Mouse (Mus musculus): ENCODE measurements around the gene Dync1i1. TPM values are rescaled to one million over a fixed set of nuclear protein-coding genes. Genes with fewer than 3 reads are reported as not detected.

Gene Dync1i1
- polyA plus RNA-seq, 1 experiment from 2014 or later = 5.2 TPM

DNA sequence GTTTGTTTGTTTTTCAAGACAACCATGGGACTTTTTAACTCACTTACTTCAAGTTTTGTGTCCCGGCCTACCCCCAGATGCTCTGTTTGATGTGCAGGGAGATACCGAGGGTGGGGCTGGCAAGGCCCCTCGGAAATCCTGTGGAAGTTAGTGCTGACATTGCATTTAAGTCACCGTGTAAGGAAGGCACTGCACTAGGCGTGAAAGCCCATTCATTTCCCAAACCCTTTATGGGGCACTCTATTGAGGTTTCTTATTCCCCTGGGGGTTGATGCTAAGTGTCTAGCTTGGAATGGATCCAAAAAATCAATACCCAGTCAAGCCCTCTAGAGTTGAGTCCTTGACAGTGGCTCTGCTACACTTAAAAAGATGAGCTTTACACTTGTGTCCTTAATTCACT lies 27.2 kb downstream of the Dync1i1 start:
- Histone ChIP-seq H3K27ac (ENCODE audit: low read depth, low read length) (no peak overlapping the region), H3K36me3 (ENCODE audit: control insufficient read depth, insufficient read depth, low read length) (no peaks in the 10 kb centered on the region), H3K4me2 (replicated peaks; ENCODE audit: low read depth, low read length) (no peak overlapping the region), H3K4me1 (ENCODE audit: control insufficient read depth, insufficient read depth, low read length) (no peaks in the 10 kb centered on the region), H3K9me3 (ENCODE audit: control insufficient read depth, low read length) (no peaks in the 10 kb centered on the region), H3K27me3 (ENCODE audit: control insufficient read depth, insufficient read depth, low read length) (no peaks in the 10 kb centered on the region), H3K9ac (ENCODE audit: low read depth, low read length) (no peak overlapping the region), H3K4me3 (ENCODE audit: low read length) (no peak overlapping the region)
- 74% methylated on average over 5 of the region's 5 CpGs for whole genome bisulfite sequencing
- no peak for ATAC-seq (ENCODE audit: low FRiP score, low TSS enrichment)

- no peak overlapping the region for H3K4me3 ChIP-seq (ENCODE audit: low read length)
- 61% methylated on average over 5 of the region's 5 CpGs for WGBS
- no peaks in the 10 kb centered on the region for H3K36me3 ChIP-seq (ENCODE audit: control insufficient read depth, insufficient read depth, low read length)
- ATAC-seq (ENCODE audit: low FRiP score, low TSS enrichment) = 0 out of 2 replicates have a peak, but pooled peaks have one; percentile 43
- H3K9ac ChIP-seq (ENCODE audit: low read depth, low read length) = no peak overlapping the region
- H3K4me2 ChIP-seq (replicated peaks; ENCODE audit: low read depth, low read length) = no peak overlapping the region
- H3K27me3 ChIP-seq (ENCODE audit: control insufficient read depth, insufficient read depth, low read length) = no peaks in the 10 kb centered on the region
- H3K4me1 ChIP-seq (ENCODE audit: control insufficient read depth, insufficient read depth, low read length) = no peaks in the 10 kb centered on the region
- H3K9me3 ChIP-seq (ENCODE audit: control insufficient read depth, low read length) = no peaks in the 10 kb centered on the region
- no peak overlapping the region for H3K27ac ChIP-seq (ENCODE audit: low read depth, low read length)
Observed at GRCm38 (mm10) chr6:5756509-5757130, 31.2 kb downstream of the Dync1i1 start.

GRCm38 (mm10) chr6:5762943-5763342 lies 37.5 kb downstream of the Dync1i1 start:
- H3K4me1 ChIP-seq (ENCODE audit: control insufficient read depth, insufficient read depth, low read length) = no peaks in the 10 kb centered on the region
- H3K27ac ChIP-seq (ENCODE audit: low read depth, low read length) = no peak overlapping the region
- no peak overlapping the region for H3K4me2 ChIP-seq (replicated peaks; ENCODE audit: low read depth, low read length)
- 51% methylated on average over 2 of the region's 2 CpGs for WGBS
- no peaks in the 10 kb centered on the region for H3K9me3 ChIP-seq (ENCODE audit: control insufficient read depth, low read length)
- H3K4me3 ChIP-seq (ENCODE audit: low read length) = no peak overlapping the region
- no peaks in the 10 kb centered on the region for H3K27me3 ChIP-seq (ENCODE audit: control insufficient read depth, insufficient read depth, low read length)
- H3K9ac ChIP-seq (ENCODE audit: low read depth, low read length) = no peak overlapping the region
- no peaks in the 10 kb centered on the region for H3K36me3 ChIP-seq (ENCODE audit: control insufficient read depth, insufficient read depth, low read length)
- no peak for ATAC-seq (ENCODE audit: low FRiP score, low TSS enrichment)

DNA sequence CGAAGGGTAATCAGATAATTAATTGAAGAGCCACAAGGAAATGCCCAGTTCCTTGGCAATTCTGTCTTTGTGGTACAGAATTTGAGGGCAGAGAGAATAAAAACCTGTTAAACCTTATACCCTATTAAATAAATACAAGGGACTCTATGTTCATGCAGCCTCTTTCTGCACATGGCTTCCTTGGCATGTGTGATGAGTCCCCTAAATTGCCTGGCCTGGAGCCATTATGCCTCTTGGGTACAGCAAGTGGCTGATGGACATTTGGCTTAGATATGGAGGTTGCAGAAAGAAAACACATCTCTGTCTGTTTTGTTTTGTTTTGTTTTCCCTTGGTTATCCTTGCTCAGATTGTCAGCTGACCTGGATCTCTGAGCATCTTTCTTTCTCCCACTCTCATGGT lies 43.1 kb downstream of the Dync1i1 start:
- WGBS = 77% methylated on average over 1 of the region's 1 CpGs

GRCm38 (mm10) chr6:5770283-5770682 lies 44.8 kb downstream of the Dync1i1 start:
- Histone ChIP-seq H3K4me2 (replicated peaks; ENCODE audit: low read depth, low read length) (no peak overlapping the region), H3K27me3 (ENCODE audit: control insufficient read depth, insufficient read depth, low read length) (no peaks in the 10 kb centered on the region), H3K36me3 (ENCODE audit: control insufficient read depth, insufficient read depth, low read length) (no peaks in the 10 kb centered on the region), H3K27ac (ENCODE audit: low read depth, low read length) (no peak overlapping the region), H3K4me1 (ENCODE audit: control insufficient read depth, insufficient read depth, low read length) (no peaks in the 10 kb centered on the region), H3K9ac (ENCODE audit: low read depth, low read length) (no peak overlapping the region), H3K4me3 (ENCODE audit: low read length) (no peak overlapping the region), H3K9me3 (ENCODE audit: control insufficient read depth, low read length) (no peaks in the 10 kb centered on the region)
- ATAC-seq (ENCODE audit: low FRiP score, low TSS enrichment) = no peak
- 86% methylated on average over 4 of the region's 4 CpGs for WGBS

More for the DNA sequence above, 43.1 kb downstream of the Dync1i1 start:
- no peak overlapping the region for H3K27ac ChIP-seq (ENCODE audit: low read depth, low read length)
- H3K4me1 ChIP-seq (ENCODE audit: control insufficient read depth, insufficient read depth, low read length) = no peaks in the 10 kb centered on the region
- H3K4me3 ChIP-seq (ENCODE audit: low read length) = no peak overlapping the region
- H3K9ac ChIP-seq (ENCODE audit: low read depth, low read length) = no peak overlapping the region
- no peaks in the 10 kb centered on the region for H3K27me3 ChIP-seq (ENCODE audit: control insufficient read depth, insufficient read depth, low read length)
- H3K9me3 ChIP-seq (ENCODE audit: control insufficient read depth, low read length) = no peaks in the 10 kb centered on the region
- ATAC-seq (ENCODE audit: low FRiP score, low TSS enrichment) = no peak
- no peak overlapping the region for H3K4me2 ChIP-seq (replicated peaks; ENCODE audit: low read depth, low read length)
- no peaks in the 10 kb centered on the region for H3K36me3 ChIP-seq (ENCODE audit: control insufficient read depth, insufficient read depth, low read length)

DNA sequence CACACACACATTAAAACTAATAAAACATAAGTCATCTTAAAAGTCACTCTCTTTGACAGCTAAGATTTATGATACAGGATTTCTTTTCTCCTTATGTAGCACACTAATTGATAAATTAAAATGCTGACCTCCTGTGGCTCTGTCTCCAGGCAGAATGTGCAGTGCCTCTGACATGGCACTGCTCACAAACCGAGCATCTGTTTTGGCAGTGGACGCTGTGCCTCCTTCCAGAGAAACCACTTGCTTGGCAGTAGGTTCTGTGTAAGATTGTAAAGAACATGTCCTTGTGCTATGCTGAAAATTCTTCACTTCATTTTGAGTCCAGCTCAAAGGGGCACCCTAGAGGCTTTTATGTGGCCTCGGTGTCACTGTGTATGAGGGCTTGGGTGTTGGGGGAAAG lies 50.0 kb downstream of the Dync1i1 start:
- Histone ChIP-seq H3K9me3 (ENCODE audit: control insufficient read depth, low read length) (no peaks in the 10 kb centered on the region), H3K27me3 (ENCODE audit: control insufficient read depth, insufficient read depth, low read length) (no peaks in the 10 kb centered on the region), H3K36me3 (ENCODE audit: control insufficient read depth, insufficient read depth, low read length) (no peaks in the 10 kb centered on the region), H3K4me3 (ENCODE audit: low read length) (no peak overlapping the region), H3K4me1 (ENCODE audit: control insufficient read depth, insufficient read depth, low read length) (no peaks in the 10 kb centered on the region), H3K9ac (ENCODE audit: low read depth, low read length) (no peak overlapping the region), H3K4me2 (replicated peaks; ENCODE audit: low read depth, low read length) (no peak overlapping the region), H3K27ac (ENCODE audit: low read depth, low read length) (no peak overlapping the region)
- WGBS = 74% methylated on average over 3 of the region's 3 CpGs
- ATAC-seq (ENCODE audit: low FRiP score, low TSS enrichment) = no peak

DNA sequence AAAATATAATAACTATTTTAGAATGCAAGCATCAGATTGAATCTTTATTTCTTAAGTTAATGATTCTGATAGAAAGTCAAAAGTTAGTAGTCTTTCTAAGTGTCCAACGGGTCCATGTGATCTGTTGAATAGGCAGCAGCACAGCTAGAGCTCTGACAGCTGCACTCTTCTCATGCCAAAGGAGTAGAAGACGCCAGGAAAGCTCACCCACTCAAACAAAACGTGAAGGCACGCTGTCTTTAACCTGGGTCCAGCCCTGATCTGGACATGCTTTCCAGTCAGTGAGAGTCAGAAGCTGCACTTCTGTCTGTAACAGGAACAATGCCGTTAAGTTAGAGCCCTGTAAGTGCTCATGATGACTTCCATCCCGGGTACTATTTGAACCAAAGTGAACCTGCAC lies 56.3 kb downstream of the Dync1i1 start:
- ATAC-seq (ENCODE audit: low FRiP score, low TSS enrichment) = no peak
- no peaks in the 10 kb centered on the region for H3K27me3 ChIP-seq (ENCODE audit: control insufficient read depth, insufficient read depth, low read length)
- no peaks in the 10 kb centered on the region for H3K9me3 ChIP-seq (ENCODE audit: control insufficient read depth, low read length)
- 80% methylated on average over 6 of the region's 6 CpGs for WGBS
- no peak overlapping the region for H3K9ac ChIP-seq (ENCODE audit: low read depth, low read length)
- no peak overlapping the region for H3K4me3 ChIP-seq (ENCODE audit: low read length)
- H3K36me3 ChIP-seq (ENCODE audit: control insufficient read depth, insufficient read depth, low read length) = no peaks in the 10 kb centered on the region
- no peak overlapping the region for H3K4me2 ChIP-seq (replicated peaks; ENCODE audit: low read depth, low read length)
- H3K27ac ChIP-seq (ENCODE audit: low read depth, low read length) = no peak overlapping the region
- H3K4me1 ChIP-seq (ENCODE audit: control insufficient read depth, insufficient read depth, low read length) = no peaks in the 10 kb centered on the region

DNA sequence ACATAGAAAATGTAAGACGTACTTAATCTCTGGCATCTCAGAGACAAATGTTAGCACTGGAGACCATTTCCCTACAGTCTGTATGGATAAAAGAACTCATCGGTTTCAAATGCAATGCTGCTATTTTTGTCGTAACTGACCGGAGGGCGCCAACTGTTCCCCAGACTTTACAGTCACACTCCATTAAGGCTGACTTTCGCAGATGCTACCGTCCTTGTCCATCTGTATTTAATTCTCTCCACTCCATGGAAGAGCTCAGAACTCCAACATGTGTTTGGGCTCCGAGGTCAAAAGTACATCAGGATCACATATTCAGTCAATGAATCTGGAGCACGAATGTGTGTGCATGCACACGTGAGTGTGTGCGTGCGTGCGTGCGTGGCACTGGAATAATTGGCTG lies 58.4 kb downstream of the Dync1i1 start:
- H3K27me3 ChIP-seq (ENCODE audit: control insufficient read depth, insufficient read depth, low read length) = no peaks in the 10 kb centered on the region
- no peaks in the 10 kb centered on the region for H3K36me3 ChIP-seq (ENCODE audit: control insufficient read depth, insufficient read depth, low read length)
- no peak for ATAC-seq (ENCODE audit: low FRiP score, low TSS enrichment)
- WGBS = 91% methylated on average over 14 of the region's 14 CpGs
- no peak overlapping the region for H3K4me2 ChIP-seq (replicated peaks; ENCODE audit: low read depth, low read length)
- H3K9me3 ChIP-seq (ENCODE audit: control insufficient read depth, low read length) = no peaks in the 10 kb centered on the region
- no peak overlapping the region for H3K27ac ChIP-seq (ENCODE audit: low read depth, low read length)
- H3K4me1 ChIP-seq (ENCODE audit: control insufficient read depth, insufficient read depth, low read length) = no peaks in the 10 kb centered on the region
- no peak overlapping the region for H3K9ac ChIP-seq (ENCODE audit: low read depth, low read length)
- H3K4me3 ChIP-seq (ENCODE audit: low read length) = no peak overlapping the region

GRCm38 (mm10) chr6:5790607-5791006 lies 65.2 kb downstream of the Dync1i1 start:
- no peak overlapping the region for H3K4me3 ChIP-seq (ENCODE audit: low read length)
- H3K36me3 ChIP-seq (ENCODE audit: control insufficient read depth, insufficient read depth, low read length) = no peaks in the 10 kb centered on the region
- ATAC-seq (ENCODE audit: low FRiP score, low TSS enrichment) = no peak
- WGBS = 71% methylated on average over 7 of the region's 7 CpGs
- H3K4me1 ChIP-seq (ENCODE audit: control insufficient read depth, insufficient read depth, low read length) = no peaks in the 10 kb centered on the region
- H3K4me2 ChIP-seq (replicated peaks; ENCODE audit: low read depth, low read length) = no peak overlapping the region
- H3K27ac ChIP-seq (ENCODE audit: low read depth, low read length) = no peak overlapping the region
- H3K9me3 ChIP-seq (ENCODE audit: control insufficient read depth, low read length) = no peaks in the 10 kb centered on the region
- no peaks in the 10 kb centered on the region for H3K27me3 ChIP-seq (ENCODE audit: control insufficient read depth, insufficient read depth, low read length)
- no peak overlapping the region for H3K9ac ChIP-seq (ENCODE audit: low read depth, low read length)

Data from kidney, embryonic 14.5 days (tissue).